Mouse (Mus musculus) midbrain, embryonic 11.5 days (tissue): ENCODE data around the gene Gm9857. TPM values are rescaled to one million over a fixed set of nuclear protein-coding genes. Genes with fewer than 3 reads are reported as not detected.

ENCODE experiments used
- ATAC-seq: fragments of 200-750 bp; cut with Nextera tagmentation; 2 replicates; pipeline ENCODE4 v1.8.0; 2017; ENCODE audit warnings: moderate TSS enrichment, moderate library complexity; ENCODE audit not compliant: low FRiP score
- DNase-seq: peaks from one replicate; pipeline ENCODE4 v3.0.0; 2015; ENCODE audit warnings: low spot score; ENCODE audit errors: missing footprints
- H3K27ac ChIP-seq: fragments of 300-500 bp; sonication (generic); 2 replicates; pipeline ENCODE4 v1.5.1; 2014; ENCODE audit warnings: low read depth, low read length
- H3K27me3 ChIP-seq: fragments of 300-500 bp; sonication (generic); 2 replicates; pipeline ENCODE4 v1.6.1; 2014; ENCODE audit warnings: mild to moderate bottlenecking, low read length, moderate library complexity, mixed read lengths; ENCODE audit not compliant: control insufficient read depth, insufficient read depth
- H3K36me3 ChIP-seq: fragments of 300-500 bp; sonication (generic); 2 replicates; pipeline ENCODE4 v1.6.1; 2014; ENCODE audit warnings: mild to moderate bottlenecking, low read length, moderate library complexity, mixed read lengths; ENCODE audit not compliant: control insufficient read depth, insufficient read depth
- H3K4me1 ChIP-seq: fragments of 300-500 bp; sonication (generic); 2 replicates; pipeline ENCODE4 v1.6.1; 2014; ENCODE audit warnings: low read length; ENCODE audit not compliant: control insufficient read depth, insufficient read depth
- H3K4me2 ChIP-seq: fragments of 300-500 bp; sonication (generic); 2 replicates; pipeline ENCODE4 v1.6.1; 2014; ENCODE audit warnings: mild to moderate bottlenecking, moderate library complexity
- H3K4me3 ChIP-seq: fragments of 300-500 bp; sonication (generic); 2 replicates; pipeline ENCODE4 v1.5.1; 2014; ENCODE audit warnings: low read depth, low read length
- H3K9ac ChIP-seq: fragments of 300-500 bp; sonication (generic); 2 replicates; pipeline ENCODE4 v1.6.1; 2014; ENCODE audit warnings: low read length
- H3K9me3 ChIP-seq: fragments of 300-500 bp; sonication (generic); 2 replicates; pipeline ENCODE4 v1.6.1; 2016; ENCODE audit warnings: low read length; ENCODE audit not compliant: control insufficient read depth
- WGBS: fragments of 180-500 bp; shearing (Covaris S2); extraction: QIAGEN DNeasy Blood & Tissue Kit; methylation state at CpG from one replicate; pipeline ENCODE4 v1.1.7; 2014; 5-methylcytosine and 5-hydroxymethylcytosine counted together
- polyA plus RNA-seq: library from polyadenylated mRNA; unstranded; fragments of >200 nt; fragmentation: Nextera tagmentation; extraction: Ambion mirVana; gene quantifications from 2 replicates; pipeline ENCODE4 v1.2.1, GENCODE M21; 2014

Gene Gm9857
- polyA plus RNA-seq, 1 experiment from 2014 or later: not detected

DNA sequence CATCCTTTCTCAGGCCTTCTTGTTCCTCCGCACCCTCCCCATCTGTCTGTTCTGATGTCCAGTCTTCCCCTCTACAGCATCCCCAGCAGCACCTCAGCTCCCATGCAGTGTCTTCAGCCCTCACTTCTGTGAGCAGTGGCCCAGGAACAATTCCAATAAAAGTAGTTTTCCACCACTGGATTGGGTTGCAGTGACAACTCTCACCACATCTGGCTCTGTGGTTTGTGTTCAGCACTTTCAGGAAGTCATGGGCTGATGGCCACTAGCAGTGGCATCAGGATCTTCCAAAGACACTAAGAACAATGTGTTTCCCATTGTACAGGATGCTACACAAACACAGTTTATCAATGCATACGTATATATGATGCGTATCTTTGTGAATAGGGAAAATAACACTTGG lies 25.8 kb upstream of the Gm9857 start:
- Histone ChIP-seq H3K9ac (no peak overlapping the region), H3K27ac (no peak overlapping the region), H3K36me3 (no peaks in the 10 kb centered on the region), H3K27me3 (no peaks in the 10 kb centered on the region), H3K9me3 (no peaks in the 10 kb centered on the region), H3K4me3 (no peak overlapping the region), H3K4me1 (peaks cover 15% of the 10 kb centered on the region), H3K4me2 (no peak overlapping the region)
- WGBS: 89% methylated on average over 3 of the region's 3 CpGs
- DNase-seq (no peak), ATAC-seq (no peak)

DNA sequence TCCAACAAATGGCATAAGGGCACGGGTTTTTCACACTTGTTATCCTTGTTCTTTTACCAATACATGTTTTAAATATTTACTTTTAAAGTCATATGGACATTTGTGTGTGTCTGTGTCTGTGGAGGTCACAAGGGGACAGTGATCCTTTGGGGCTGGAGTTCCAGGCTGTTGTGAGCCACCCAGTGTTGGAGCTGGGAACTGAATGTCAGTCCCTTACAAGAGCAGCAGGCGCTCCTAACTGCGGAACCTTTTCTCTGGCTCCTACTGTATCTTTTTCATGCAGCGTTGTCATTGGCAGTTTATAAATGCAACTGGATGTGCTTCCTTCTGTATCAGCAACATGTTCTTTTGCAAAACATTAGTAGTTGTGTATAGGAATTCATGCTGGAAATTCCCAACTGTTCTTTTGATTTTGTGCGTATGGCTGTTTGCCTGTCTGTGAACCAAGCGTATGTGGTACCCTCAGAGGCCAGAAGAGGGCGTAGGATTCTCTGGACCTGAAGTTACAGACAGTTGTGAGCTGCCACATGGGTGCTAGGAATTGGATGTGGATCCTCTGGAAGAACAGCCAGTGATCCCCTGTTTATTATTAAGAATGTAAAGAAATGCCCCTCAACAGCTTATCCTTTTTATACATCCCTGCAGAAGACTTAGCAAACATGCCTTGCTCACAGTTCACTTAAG lies 24.3 kb upstream of the Gm9857 start:
- Histone ChIP-seq H3K27me3 (no peaks in the 10 kb centered on the region), H3K9me3 (no peaks in the 10 kb centered on the region), H3K27ac (no peak overlapping the region), H3K9ac (no peak overlapping the region), H3K4me1 (peaks cover 16% of the 10 kb centered on the region), H3K36me3 (no peaks in the 10 kb centered on the region), H3K4me2 (no peak overlapping the region), H3K4me3 (no peak overlapping the region)
- no peak for ATAC-seq
- no peak for DNase-seq
- 76% methylated on average over 7 of the region's 7 CpGs for WGBS

DNA sequence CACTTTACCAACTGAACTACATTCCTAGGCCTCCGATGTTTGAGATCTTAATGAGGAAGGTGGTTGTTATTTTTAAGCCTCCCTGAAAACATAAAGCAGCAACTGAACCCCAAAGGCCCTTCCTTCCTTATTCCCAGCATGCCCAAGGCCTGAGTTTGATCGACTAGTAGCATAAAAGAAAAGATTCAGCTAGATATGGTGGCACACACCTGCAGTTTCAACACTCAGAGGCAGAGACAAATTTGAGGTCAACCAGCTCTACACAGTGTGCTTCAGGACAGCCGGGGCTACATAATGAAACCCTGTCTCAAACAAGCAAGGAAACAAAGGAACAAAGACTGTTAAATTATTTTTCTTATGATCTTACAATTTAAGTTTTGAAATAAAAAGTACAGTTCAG lies 23.5 kb upstream of the Gm9857 start:
- Histone ChIP-seq H3K4me1 (peaks cover 16% of the 10 kb centered on the region), H3K27ac (no peak overlapping the region), H3K9me3 (no peaks in the 10 kb centered on the region), H3K9ac (no peak overlapping the region), H3K4me2 (no peak overlapping the region), H3K36me3 (no peaks in the 10 kb centered on the region), H3K4me3 (no peak overlapping the region), H3K27me3 (no peaks in the 10 kb centered on the region)
- ATAC-seq (no peak), DNase-seq (no peak)
- 88% methylated on average over 3 of the region's 3 CpGs for WGBS

DNA sequence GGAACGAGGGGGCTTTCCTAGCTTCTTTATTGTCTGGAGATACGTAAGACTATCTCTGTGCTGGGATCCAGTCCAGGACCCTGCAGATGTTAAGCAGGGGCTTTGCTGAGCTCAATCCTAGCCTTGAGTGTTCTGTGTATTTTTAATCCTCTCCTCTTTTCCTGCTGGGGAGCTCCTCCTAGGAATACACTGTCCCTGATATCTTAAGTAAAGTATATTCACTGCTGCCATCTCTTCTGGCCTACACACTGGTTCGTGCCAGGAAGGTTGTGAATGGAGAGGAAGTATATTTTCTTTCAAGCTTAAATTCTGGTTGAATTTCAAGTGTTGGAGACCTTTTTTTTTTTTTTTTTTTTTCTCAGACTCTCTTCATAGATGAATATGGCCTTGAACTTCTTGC lies 23.0 kb upstream of the Gm9857 start:
- ATAC-seq (no peak), DNase-seq (no peak)
- H3K4me1 ChIP-seq: peaks cover 16% of the 10 kb centered on the region
- no peak overlapping the region for H3K9ac ChIP-seq
- H3K9me3 ChIP-seq: no peaks in the 10 kb centered on the region
- no peak overlapping the region for H3K27ac ChIP-seq
- H3K27me3 ChIP-seq: no peaks in the 10 kb centered on the region
- no peaks in the 10 kb centered on the region for H3K36me3 ChIP-seq
- 85% methylated on average over 3 of the region's 3 CpGs for WGBS
- no peak overlapping the region for H3K4me3 ChIP-seq
- no peak overlapping the region for H3K4me2 ChIP-seq

DNA sequence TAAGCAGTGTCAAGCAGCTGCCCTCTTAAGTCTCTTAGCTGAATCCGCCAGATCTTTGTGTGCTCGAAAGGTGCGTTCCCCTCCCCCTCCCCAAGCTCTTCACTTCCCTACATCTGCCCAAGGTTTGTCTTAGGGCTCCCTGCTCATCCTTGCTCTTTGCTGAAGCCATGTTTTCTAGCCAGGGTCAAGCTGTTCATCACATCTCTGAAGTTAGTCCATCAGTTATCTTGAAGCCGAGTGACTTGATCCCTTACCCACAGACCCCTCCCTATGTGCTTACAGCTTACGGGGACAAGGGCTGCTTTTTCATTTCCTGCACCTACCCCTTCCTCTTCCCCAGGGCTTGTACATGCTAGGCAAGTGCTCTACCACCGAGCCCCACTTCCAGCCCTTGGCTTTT lies 21.4 kb upstream of the Gm9857 start:
- Histone ChIP-seq H3K27me3 (no peaks in the 10 kb centered on the region), H3K27ac (peak overlapping the region; percentile 83), H3K36me3 (no peaks in the 10 kb centered on the region), H3K4me3 (peak overlapping the region; percentile 2; the same call in 1 of the 2 replicates), H3K4me2 (peak overlapping the region; percentile 42), H3K4me1 (peaks cover 16% of the 10 kb centered on the region), H3K9me3 (no peaks in the 10 kb centered on the region), H3K9ac (peak overlapping the region; percentile 46)
- ATAC-seq (peak; percentile 67), DNase-seq (no peak)
- 24% methylated on average over 6 of the region's 6 CpGs for WGBS

DNA sequence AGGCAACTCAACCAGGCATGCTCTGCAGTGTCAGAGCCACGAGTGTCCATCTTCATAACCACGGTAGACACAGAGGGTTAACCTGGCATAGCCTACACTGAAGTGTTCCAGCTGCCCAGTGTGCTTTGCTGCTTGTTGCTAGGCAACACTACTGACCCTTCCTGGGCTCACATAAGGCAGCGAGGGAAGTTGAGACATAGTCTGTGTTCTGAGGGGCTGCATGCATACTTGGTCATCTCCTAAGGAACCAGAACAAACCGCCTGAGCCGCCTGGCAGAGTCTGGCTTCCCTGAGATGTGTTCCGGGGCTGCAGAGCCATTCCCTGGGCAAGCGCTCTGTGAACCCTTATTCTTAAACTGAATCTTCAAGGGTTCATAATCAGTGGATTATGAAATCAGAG lies 21.0 kb upstream of the Gm9857 start:
- Histone ChIP-seq H3K4me3 (peak overlapping the region; percentile 2; the same call in 1 of the 2 replicates), H3K36me3 (no peaks in the 10 kb centered on the region), H3K4me1 (peaks cover 16% of the 10 kb centered on the region), H3K9me3 (no peaks in the 10 kb centered on the region), H3K27me3 (no peaks in the 10 kb centered on the region), H3K27ac (peak overlapping the region; percentile 83), H3K4me2 (peak overlapping the region; percentile 42), H3K9ac (peak overlapping the region; percentile 46)
- ATAC-seq (peak; percentile 93), DNase-seq (peak; percentile 95)
- WGBS: 13% methylated on average over 7 of the region's 7 CpGs

DNA sequence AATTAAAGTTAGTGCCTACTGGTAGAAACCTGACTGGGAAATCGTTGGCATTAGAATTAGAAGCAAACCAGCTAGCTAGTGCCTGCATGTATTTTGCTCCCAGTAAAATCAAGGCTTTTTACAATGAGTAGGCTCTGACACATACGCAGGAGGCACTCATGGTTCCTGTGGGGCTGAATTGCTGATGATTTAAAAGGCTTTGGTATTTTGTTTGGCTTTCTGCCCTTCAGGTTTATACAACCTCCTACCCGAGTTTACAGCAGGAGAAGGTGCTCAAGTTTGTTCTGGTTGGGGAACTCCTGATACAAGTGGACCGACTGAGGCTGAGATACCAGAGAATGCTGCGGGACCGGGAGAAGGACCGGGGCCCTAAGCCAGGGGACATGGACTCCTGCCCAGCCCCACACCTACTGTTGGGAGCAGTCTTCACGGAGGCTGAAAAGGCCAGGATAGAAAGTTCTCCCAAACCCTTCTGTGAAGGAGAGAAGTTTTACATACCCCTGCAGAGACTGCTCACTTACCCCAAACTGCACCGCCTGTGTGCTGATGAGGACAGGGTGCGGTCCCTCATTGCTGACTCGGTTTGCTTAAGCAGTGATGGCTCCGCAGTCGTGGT lies 19.5 kb upstream of the Gm9857 start:
- H3K4me3 ChIP-seq: no peak overlapping the region
- no peak for DNase-seq
- H3K27me3 ChIP-seq: no peaks in the 10 kb centered on the region
- no peak for ATAC-seq
- 77% methylated on average over 13 of the region's 13 CpGs for WGBS
- no peaks in the 10 kb centered on the region for H3K36me3 ChIP-seq
- no peaks in the 10 kb centered on the region for H3K9me3 ChIP-seq
- H3K4me2 ChIP-seq: no peak overlapping the region
- no peak overlapping the region for H3K9ac ChIP-seq
- H3K4me1 ChIP-seq: peaks cover 16% of the 10 kb centered on the region
- H3K27ac ChIP-seq: no peak overlapping the region

DNA sequence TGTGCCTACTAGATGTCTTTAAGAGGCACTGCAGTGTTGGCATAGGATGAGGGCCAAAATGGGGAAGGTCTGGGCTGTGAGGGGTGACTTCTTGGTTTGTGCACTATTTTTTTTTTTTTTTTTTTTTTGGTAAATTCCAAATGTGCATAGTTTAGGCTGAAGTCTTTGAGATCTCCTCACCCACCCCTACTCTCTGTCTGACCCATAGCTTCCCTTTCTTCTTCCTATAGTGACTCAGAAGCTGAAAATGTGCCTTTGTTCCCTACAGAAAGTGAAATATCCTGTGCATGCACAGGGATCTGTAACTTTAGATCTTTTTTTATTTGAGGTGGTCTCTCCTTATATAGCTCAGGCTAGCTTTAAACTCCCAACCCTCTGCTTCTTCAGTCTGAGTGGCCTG lies 17.7 kb upstream of the Gm9857 start:
- Histone ChIP-seq H3K27me3 (no peaks in the 10 kb centered on the region), H3K36me3 (no peaks in the 10 kb centered on the region), H3K4me1 (peaks cover 16% of the 10 kb centered on the region), H3K9me3 (no peaks in the 10 kb centered on the region), H3K9ac (no peak overlapping the region), H3K27ac (no peak overlapping the region), H3K4me2 (no peak overlapping the region), H3K4me3 (no peak overlapping the region)
- DNase-seq (no peak), ATAC-seq (no peak)

DNA sequence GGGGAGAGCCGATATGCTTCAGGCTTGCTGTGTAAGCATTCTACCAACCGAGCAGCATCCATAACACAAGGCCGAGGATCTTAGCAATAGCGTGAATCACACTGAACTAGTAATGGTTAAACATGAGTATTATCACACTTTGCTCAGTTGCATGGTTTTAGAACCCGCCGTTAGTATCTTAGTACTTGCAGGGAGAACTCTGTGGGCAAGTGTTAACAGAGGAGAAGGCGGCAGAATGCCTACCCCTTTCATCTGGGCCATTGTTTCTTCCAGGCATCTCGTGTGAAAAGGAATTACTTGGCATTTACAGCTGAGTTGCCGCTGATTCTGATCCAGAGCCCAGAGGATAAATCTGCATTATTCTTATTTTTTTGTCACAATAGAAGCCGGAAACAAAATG lies 751 bp upstream of the Gm9857 start:
- 83% methylated on average over 10 of the region's 10 CpGs for WGBS
- Histone ChIP-seq H3K36me3 (no peaks in the 10 kb centered on the region), H3K9me3 (0 out of 2 replicates have a peak, but pooled peaks cover 4% of the 10 kb centered on the region)

More for the DNA sequence above, 751 bp upstream of the Gm9857 start:
- Histone ChIP-seq H3K4me3 (no peak overlapping the region), H3K9ac (no peak overlapping the region), H3K27me3 (no peaks in the 10 kb centered on the region), H3K4me1 (no peaks in the 10 kb centered on the region), H3K4me2 (no peak overlapping the region), H3K27ac (no peak overlapping the region)
- no peak for DNase-seq
- no peak for ATAC-seq
